Mouse (Mus musculus): ENCODE results near the gene Tti1. TPM values are rescaled to one million over a fixed set of nuclear protein-coding genes. Genes with fewer than 3 reads are reported as not detected.

Gene Tti1
- polyA plus RNA-seq, 1 experiment from 2014 or later: 24.5 TPM

DNA sequence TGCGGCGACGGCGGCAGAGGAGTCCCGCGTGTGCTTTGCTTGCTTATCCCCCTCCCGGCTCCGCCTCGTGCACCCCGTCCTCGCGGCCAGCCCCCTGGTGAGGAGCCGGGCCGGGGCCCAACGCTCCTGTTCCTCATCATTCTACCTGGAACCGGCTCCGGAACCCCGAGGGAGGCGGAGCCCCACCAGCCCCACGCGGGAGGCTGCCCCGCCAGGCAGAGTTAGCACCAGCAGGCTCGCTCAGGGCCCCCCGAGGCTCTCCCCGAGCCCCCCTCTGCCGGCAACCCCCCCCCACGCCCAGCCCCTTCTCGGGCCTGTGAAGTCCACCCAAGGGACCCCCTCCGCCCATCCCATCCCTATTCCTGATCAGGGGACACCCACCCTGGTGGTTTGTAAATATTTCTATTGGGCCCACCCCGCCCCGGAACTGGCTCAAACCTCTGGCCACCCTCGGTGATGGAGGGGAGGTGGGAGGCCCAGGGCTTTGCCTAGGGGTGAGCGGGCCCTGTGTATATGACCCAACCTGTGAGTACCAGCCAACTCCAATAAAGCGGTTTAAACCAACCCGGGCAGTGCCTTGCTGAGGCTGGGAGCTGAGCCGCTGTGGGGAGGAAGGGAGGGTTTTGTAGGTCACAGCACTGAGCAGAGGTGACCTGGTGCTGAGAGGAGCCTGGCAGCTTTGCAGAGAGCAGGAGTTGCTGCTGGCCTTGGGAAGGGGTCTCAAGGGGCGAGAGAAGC lies 83.9 kb downstream of the Tti1 start:
- H3K4me3 ChIP-seq (ENCODE audit: low read depth, low read length): peak overlapping the region; percentile 54
- WGBS (ENCODE audit: insufficient replicate concordance): 10% methylated on average over 35 of the region's 37 CpGs
- peaks cover 10% of the 10 kb centered on the region for H3K4me1 ChIP-seq (ENCODE audit: control insufficient read depth, insufficient read depth, low read length)
- peak overlapping the region; percentile 94 for H3K4me2 ChIP-seq
- no peak overlapping the region for H3K27ac ChIP-seq (ENCODE audit: low read depth, low read length)
- peak overlapping the region; percentile 71 for H3K9ac ChIP-seq (ENCODE audit: low read depth, low read length)
- H3K27me3 ChIP-seq (ENCODE audit: control insufficient read depth, insufficient read depth, low read length): peaks cover 38% of the 10 kb centered on the region
- H3K9me3 ChIP-seq (replicated peaks; ENCODE audit: control insufficient read depth, low read length): no peaks in the 10 kb centered on the region
- no peaks in the 10 kb centered on the region for H3K36me3 ChIP-seq (ENCODE audit: control insufficient read depth, insufficient read depth, low read length)
- 0 out of 2 replicates have a peak, but pooled peaks have one; percentile 9 for ATAC-seq (replicated peaks; ENCODE audit: insufficient number of reproducible peaks, low FRiP score, low TSS enrichment)

DNA sequence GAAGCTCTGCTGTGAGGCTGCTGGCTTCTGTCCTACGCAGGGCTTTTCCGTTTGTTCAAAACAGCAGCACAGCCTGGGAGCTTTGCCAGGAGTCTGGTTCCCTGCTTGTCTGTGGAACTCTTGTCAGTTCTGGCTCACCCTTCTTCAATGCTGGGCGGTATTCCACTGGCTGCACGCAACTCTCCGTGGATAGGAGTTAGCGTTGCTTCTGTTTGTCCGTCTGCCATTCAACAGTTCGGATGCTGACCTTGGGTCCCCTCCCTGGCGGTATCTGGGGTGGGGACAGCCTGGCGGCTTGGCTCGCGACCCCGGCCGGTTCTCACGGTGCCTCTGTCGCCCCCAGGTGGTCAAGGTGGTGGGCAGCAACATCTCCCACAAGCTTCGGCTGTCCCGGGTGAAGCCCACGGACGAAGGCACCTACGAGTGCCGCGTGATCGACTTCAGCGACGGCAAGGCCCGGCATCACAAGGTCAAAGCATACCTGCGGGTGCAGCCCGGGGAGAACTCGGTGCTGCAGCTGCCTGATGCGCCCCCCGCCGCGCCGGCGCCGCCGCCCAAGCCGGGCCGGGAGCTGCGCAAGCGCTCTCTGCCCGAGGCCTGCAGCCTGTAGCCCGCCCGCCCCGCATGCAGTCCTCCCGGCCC lies 84.6 kb downstream of the Tti1 start:
- 0 out of 2 replicates have a peak overlapping the region, but pooled peaks have one; percentile 0 for H3K27ac ChIP-seq (ENCODE audit: low read depth, low read length)
- peak overlapping the region; percentile 71 for H3K9ac ChIP-seq (ENCODE audit: low read depth, low read length)
- no peaks in the 10 kb centered on the region for H3K36me3 ChIP-seq (ENCODE audit: control insufficient read depth, insufficient read depth, low read length)
- WGBS (ENCODE audit: insufficient replicate concordance): under 1% methylated on average over 47 of the region's 47 CpGs
- no peaks in the 10 kb centered on the region for H3K9me3 ChIP-seq (replicated peaks; ENCODE audit: control insufficient read depth, low read length)
- H3K4me2 ChIP-seq: peak overlapping the region; percentile 94
- H3K4me3 ChIP-seq (ENCODE audit: low read depth, low read length): peak overlapping the region; percentile 54
- peak; percentile 59; the same call in 1 of the 2 replicates for ATAC-seq (replicated peaks; ENCODE audit: insufficient number of reproducible peaks, low FRiP score, low TSS enrichment)
- peaks cover 10% of the 10 kb centered on the region for H3K4me1 ChIP-seq (ENCODE audit: control insufficient read depth, insufficient read depth, low read length)
- peaks cover 45% of the 10 kb centered on the region for H3K27me3 ChIP-seq (ENCODE audit: control insufficient read depth, insufficient read depth, low read length)

- Histone ChIP-seq H3K4me2 (peak overlapping the region; percentile 59), H3K27me3 (ENCODE audit: control insufficient read depth, insufficient read depth, low read length) (peaks cover 53% of the 10 kb centered on the region), H3K9ac (ENCODE audit: low read depth, low read length) (no peak overlapping the region), H3K27ac (ENCODE audit: low read depth, low read length) (no peak overlapping the region), H3K4me3 (ENCODE audit: low read depth, low read length) (peak overlapping the region; percentile 27), H3K9me3 (replicated peaks; ENCODE audit: control insufficient read depth, low read length) (no peaks in the 10 kb centered on the region), H3K36me3 (ENCODE audit: control insufficient read depth, insufficient read depth, low read length) (no peaks in the 10 kb centered on the region), H3K4me1 (ENCODE audit: control insufficient read depth, insufficient read depth, low read length) (peaks cover 10% of the 10 kb centered on the region)
- WGBS (ENCODE audit: insufficient replicate concordance): 5% methylated on average over 18 of the region's 18 CpGs
- ATAC-seq (replicated peaks; ENCODE audit: insufficient number of reproducible peaks, low FRiP score, low TSS enrichment): no peak
These were observed 87.5 kb downstream of the Tti1 start for GRCm38 (mm10) chr2:157940586-157941185.

DNA sequence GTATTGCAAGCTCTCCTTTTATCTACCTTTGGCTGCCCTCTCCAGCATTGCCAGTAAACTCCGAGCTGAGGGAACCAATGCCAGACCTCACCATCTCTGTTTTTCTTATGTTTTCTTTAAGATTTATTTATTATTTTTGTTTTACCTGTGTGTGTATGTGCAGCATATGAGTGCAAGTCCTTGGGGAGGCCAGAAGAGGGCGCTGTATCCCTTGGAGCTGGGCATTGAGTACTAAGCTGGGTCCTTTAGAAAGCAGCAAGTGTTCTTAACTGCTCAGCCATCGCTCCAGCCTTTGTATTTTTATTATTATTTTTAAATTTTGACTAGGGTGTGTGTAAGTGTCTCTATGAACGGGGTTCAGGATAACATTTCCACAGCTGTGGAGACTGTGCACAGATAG lies 91.6 kb downstream of the Tti1 start:
- no peak for ATAC-seq (replicated peaks; ENCODE audit: insufficient number of reproducible peaks, low FRiP score, low TSS enrichment)
- Histone ChIP-seq H3K4me1 (ENCODE audit: control insufficient read depth, insufficient read depth, low read length) (peaks cover 5% of the 10 kb centered on the region), H3K9ac (ENCODE audit: low read depth, low read length) (no peak overlapping the region), H3K4me3 (ENCODE audit: low read depth, low read length) (no peak overlapping the region), H3K27ac (ENCODE audit: low read depth, low read length) (no peak overlapping the region), H3K9me3 (replicated peaks; ENCODE audit: control insufficient read depth, low read length) (no peaks in the 10 kb centered on the region), H3K4me2 (no peak overlapping the region), H3K36me3 (ENCODE audit: control insufficient read depth, insufficient read depth, low read length) (no peaks in the 10 kb centered on the region), H3K27me3 (ENCODE audit: control insufficient read depth, insufficient read depth, low read length) (peaks cover 46% of the 10 kb centered on the region)
- WGBS (ENCODE audit: insufficient replicate concordance): 68% methylated on average over 4 of the region's 4 CpGs

DNA sequence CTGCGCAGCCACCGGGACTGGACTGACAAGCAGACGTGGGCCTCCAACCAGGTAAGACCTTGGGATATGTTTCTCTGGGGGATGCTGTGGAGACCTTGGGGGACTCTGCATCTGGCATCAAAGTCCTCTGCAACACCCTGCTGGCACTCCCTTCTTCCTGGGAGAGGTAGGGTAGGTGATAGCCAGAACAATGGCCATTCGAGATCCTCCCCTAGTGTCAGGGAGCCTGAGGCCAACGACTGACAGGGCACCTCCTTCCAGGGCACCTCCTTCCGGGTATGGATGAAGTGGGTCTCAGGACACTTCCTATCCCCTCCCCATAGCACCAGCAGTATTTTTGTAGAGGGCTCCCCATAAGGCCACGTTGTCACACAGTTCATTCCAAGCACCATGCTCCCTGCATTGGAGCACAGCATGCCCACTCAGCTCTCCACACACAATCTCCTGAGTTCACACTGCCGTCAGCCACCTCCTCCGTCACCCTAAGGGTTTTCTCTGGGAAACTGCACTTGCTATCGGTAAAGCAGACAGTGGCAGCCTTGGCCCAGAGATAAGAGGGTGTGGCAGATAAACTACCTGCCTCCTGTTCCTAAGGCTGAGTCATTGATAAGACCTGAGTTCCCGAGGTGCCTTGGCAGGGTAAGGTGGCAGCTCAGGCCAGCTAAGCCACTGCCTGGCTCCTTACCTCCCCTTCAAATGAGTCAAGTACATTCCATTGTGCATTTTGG lies 92.6 kb downstream of the Tti1 start:
- no peaks in the 10 kb centered on the region; the same call in 1 of the 2 replicates for H3K4me1 ChIP-seq (ENCODE audit: control insufficient read depth, insufficient read depth, low read length)
- H3K27ac ChIP-seq (ENCODE audit: low read depth, low read length): no peak overlapping the region
- no peak overlapping the region for H3K9ac ChIP-seq (ENCODE audit: low read depth, low read length)
- no peaks in the 10 kb centered on the region for H3K9me3 ChIP-seq (replicated peaks; ENCODE audit: control insufficient read depth, low read length)
- WGBS (ENCODE audit: insufficient replicate concordance): 44% methylated on average over 11 of the region's 11 CpGs
- no peak overlapping the region for H3K4me3 ChIP-seq (ENCODE audit: low read depth, low read length)
- H3K4me2 ChIP-seq: no peak overlapping the region
- no peaks in the 10 kb centered on the region for H3K36me3 ChIP-seq (ENCODE audit: control insufficient read depth, insufficient read depth, low read length)
- no peak for ATAC-seq (replicated peaks; ENCODE audit: insufficient number of reproducible peaks, low FRiP score, low TSS enrichment)
- peaks cover 36% of the 10 kb centered on the region for H3K27me3 ChIP-seq (ENCODE audit: control insufficient read depth, insufficient read depth, low read length)

- H3K27ac ChIP-seq (ENCODE audit: low read depth, low read length): no peak overlapping the region
- no peak for ATAC-seq (replicated peaks; ENCODE audit: insufficient number of reproducible peaks, low FRiP score, low TSS enrichment)
- H3K4me1 ChIP-seq (ENCODE audit: control insufficient read depth, insufficient read depth, low read length): no peaks in the 10 kb centered on the region; the same call in 1 of the 2 replicates
- no peak overlapping the region for H3K4me2 ChIP-seq
- H3K4me3 ChIP-seq (ENCODE audit: low read depth, low read length): no peak overlapping the region
- no peak overlapping the region for H3K9ac ChIP-seq (ENCODE audit: low read depth, low read length)
- H3K36me3 ChIP-seq (ENCODE audit: control insufficient read depth, insufficient read depth, low read length): no peaks in the 10 kb centered on the region
- H3K9me3 ChIP-seq (replicated peaks; ENCODE audit: control insufficient read depth, low read length): no peaks in the 10 kb centered on the region
- WGBS (ENCODE audit: insufficient replicate concordance): 69% methylated on average over 4 of the region's 4 CpGs
- H3K27me3 ChIP-seq (ENCODE audit: control insufficient read depth, insufficient read depth, low read length): peaks cover 19% of the 10 kb centered on the region
These were observed 95.6 kb downstream of the Tti1 start for GRCm38 (mm10) chr2:157932655-157933054.

Other genes starting within 250 kb of the Tti1 start
- 0.34 and 0.42 TPM in 2 replicates for gene Vstm2l, start 113.8 kb downstream of the Tti1 start, polyA plus RNA-seq (2014; fragmentation: Nextera tagmentation; extraction: Ambion mirVana)
- 35.3 and 43.1 TPM in 2 replicates for gene Rprd1b, start 64 bp upstream of the Tti1 start, polyA plus RNA-seq (2014; fragmentation: Nextera tagmentation; extraction: Ambion mirVana)
- gene Tgm2, start 118.0 kb upstream of the Tti1 start, polyA plus RNA-seq (2014; fragmentation: Nextera tagmentation; extraction: Ambion mirVana): 129 and 130 TPM in 2 replicates
- gene D630003M21Rik, start 200.8 kb upstream of the Tti1 start, polyA plus RNA-seq (2014; fragmentation: Nextera tagmentation; extraction: Ambion mirVana): 0.37 and 0.57 TPM in 2 replicates
- gene Bpi, start 229.7 kb upstream of the Tti1 start, polyA plus RNA-seq (2014; fragmentation: Nextera tagmentation; extraction: Ambion mirVana): not detected in 2 replicates

Measured in heart, embryonic 11.5 days (tissue).